Mouse (Mus musculus) thymus, postnatal 0 days (tissue): ENCODE results near the gene Noxo1. TPM values are rescaled to one million over a fixed set of nuclear protein-coding genes. Genes with fewer than 3 reads are reported as not detected.
"Not testable (repeated sequence)": the region's sequence is repeated elsewhere in the genome, so short reads cannot be mapped to it uniquely, and the experiment has no call there.

ENCODE experiments used
- DNase-seq: peaks from one replicate; pipeline ENCODE4 v3.0.0-alpha.2; 2015; ENCODE audit warnings: low spot score
- polyA plus RNA-seq: library from polyadenylated mRNA; unstranded; fragments of >200 nt; fragmentation: Nextera tagmentation; extraction: Ambion mirVana; gene quantifications from 2 replicates; pipeline ENCODE4 v1.2.1, GENCODE M21; 2015

The Noxo1 gene
- polyA plus RNA-seq, 1 experiment from 2014 or later, result 3.0 TPM

GRCm38 (mm10) chr17:24676877-24677276 is 19.2 kb upstream of the Noxo1 start:
- DNase-seq, result no peak

GRCm38 (mm10) chr17:24677500-24678080 is 18.4 kb upstream of the Noxo1 start:
- DNase-seq, result no peak

GRCm38 (mm10) chr17:24686514-24686913 is 9.5 kb upstream of the Noxo1 start:
- peak; percentile 44 for DNase-seq

GRCm38 (mm10) chr17:24687146-24687595 is 8.9 kb upstream of the Noxo1 start:
- peak; percentile 70 for DNase-seq

- no peak for DNase-seq
These were observed 8.4 kb upstream of the Noxo1 start for GRCm38 (mm10) chr17:24687599-24687998.

- no peak for DNase-seq
These were observed 6.6 kb upstream of the Noxo1 start, which contains the start of gene Syngr3 for GRCm38 (mm10) chr17:24689251-24690081. Gene Syngr3 (minus strand): TSS chr17:24689955.

- no peak for DNase-seq
These were observed 3.6 kb upstream of the Noxo1 start for GRCm38 (mm10) chr17:24692385-24692784.

- DNase-seq, result no peak
These were observed 566 bp upstream of the Noxo1 start for GRCm38 (mm10) chr17:24695326-24696010.

GRCm38 (mm10) chr17:24697985-24698384 is 2.0 kb downstream of the Noxo1 start:
- DNase-seq, result no peak

- DNase-seq, result no peak
These were observed 2.7 kb downstream of the Noxo1 start for GRCm38 (mm10) chr17:24698715-24699114.

- no peak for DNase-seq
These were observed 3.4 kb downstream of the Noxo1 start for GRCm38 (mm10) chr17:24699473-24699872.

- DNase-seq, result no peak
These were observed 5.2 kb downstream of the Noxo1 start for GRCm38 (mm10) chr17:24701251-24701650.

- DNase-seq, result no peak
These were observed 9.8 kb downstream of the Noxo1 start for GRCm38 (mm10) chr17:24705821-24706220.

GRCm38 (mm10) chr17:24706982-24707800 is 11.2 kb downstream of the Noxo1 start, which contains the start of gene Tbl3:
Gene Tbl3 (minus strand): TSS chr17:24707660.
- peak; percentile 95 for DNase-seq

- no peak for DNase-seq
These were observed 11.9 kb downstream of the Noxo1 start for GRCm38 (mm10) chr17:24707801-24708425.

- DNase-seq, result peak; percentile 62
These were observed 12.6 kb downstream of the Noxo1 start for GRCm38 (mm10) chr17:24708646-24709045.

- DNase-seq, result no peak
These were observed 19.5 kb downstream of the Noxo1 start for GRCm38 (mm10) chr17:24715556-24715955.

GRCm38 (mm10) chr17:24716166-24716682 is 20.2 kb downstream of the Noxo1 start:
- no peak for DNase-seq

GRCm38 (mm10) chr17:24717943-24718342 is 21.9 kb downstream of the Noxo1 start, which contains the start of the genes Rnf151 and Rps2:
Gene Rnf151 (minus strand): TSS chr17:24718063.
Gene Rps2 (plus strand): TSS chr17:24718116.
- no peak for DNase-seq

- DNase-seq, result not testable (repeated sequence)
These were observed 22.9 kb downstream of the Noxo1 start for GRCm38 (mm10) chr17:24718938-24719337.
